Mouse (Mus musculus) ES-E14 (cell line): Measurements from ENCODE around the gene Cmss1.

Experiments used
- CHD2 ChIP-seq: IDR thresholded peaks from 2 replicates; pipeline ENCODE4 v1.6.1; 2014; ENCODE audit warnings: mild to moderate bottlenecking, low read depth, low read length, inconsistent platforms
- MAFK ChIP-seq: IDR thresholded peaks from 2 replicates; pipeline ENCODE4 v1.6.1; 2014; ENCODE audit warnings: mild to moderate bottlenecking, low read depth, low read length, inconsistent platforms; ENCODE audit not compliant: insufficient read depth

DNA sequence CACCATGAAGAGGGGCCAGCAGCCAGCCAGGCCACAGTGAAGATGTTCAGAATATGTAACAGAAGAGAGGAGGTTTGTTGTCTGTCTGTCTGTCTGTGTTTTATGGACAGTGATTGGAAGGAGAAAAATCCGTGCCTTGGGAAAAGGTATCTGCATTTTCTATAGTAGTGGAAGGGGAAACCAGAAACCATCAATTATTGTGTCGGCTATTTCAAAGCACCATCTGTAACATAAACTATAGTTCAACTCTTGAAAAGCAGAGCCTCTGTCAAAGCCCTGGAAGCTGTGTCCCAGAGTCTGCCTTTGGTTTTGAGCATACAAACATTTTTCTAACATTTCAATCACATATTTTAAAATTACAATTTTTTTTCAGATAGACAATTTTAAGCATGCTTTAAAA, 55.8 kb downstream of the Cmss1 start:
- TF ChIP-seq MAFK (no peak), CHD2 (no peak)
